Mouse (Mus musculus) myocyte (in vitro differentiated cells): ENCODE data around the gene Alpk3. TPM values are rescaled to one million over a fixed set of nuclear protein-coding genes. Genes with fewer than 3 reads are reported as not detected.

Experiments used
- H3K27me3 ChIP-seq: one replicate; pipeline ENCODE4 v1.6.1; 2011; ENCODE audit not compliant: control insufficient read depth, insufficient read depth, insufficient read length
- H3K36me3 ChIP-seq: one replicate; pipeline ENCODE4 v1.6.1; 2011; ENCODE audit not compliant: control insufficient read depth, insufficient read depth
- H3K4me2 ChIP-seq: one replicate; pipeline ENCODE4 v1.6.1; 2011; ENCODE audit warnings: low read depth, control low read depth
- H3K4me3 ChIP-seq: one replicate; pipeline ENCODE4 v1.5.1; 2011; ENCODE audit warnings: mild to moderate bottlenecking, control low read depth, moderate library complexity
- H3K79me2 ChIP-seq: one replicate; pipeline ENCODE4 v1.6.1; 2011; ENCODE audit not compliant: control insufficient read depth, insufficient read depth
- H3ac ChIP-seq: one replicate; pipeline ENCODE4 v1.6.1; 2011; ENCODE audit not compliant: control insufficient read depth, insufficient read length
- CEBPB ChIP-seq: IDR thresholded peaks from 2 replicates; pipeline ENCODE4 v1.6.1; 2011; ENCODE audit warnings: mild to moderate bottlenecking, moderate library complexity; ENCODE audit not compliant: poor library complexity, insufficient read depth, severe bottlenecking
- E2F4 ChIP-seq: IDR thresholded peaks from one replicate; pipeline ENCODE4 v1.6.1; 2011; ENCODE audit warnings: mild to moderate bottlenecking, control low read depth, moderate library complexity; ENCODE audit not compliant: insufficient read depth
- MAX ChIP-seq: IDR thresholded peaks from one replicate; pipeline ENCODE4 v1.6.1; 2011; ENCODE audit warnings: low read depth, mild to moderate bottlenecking, control low read depth
- MYOD1 ChIP-seq, 3 experiments: IDR thresholded peaks; one replicate each; pipeline ENCODE4 v1.6.1; 2011; ENCODE audit warnings: control low read depth in 2 of 3, low read depth in 2 of 3, mild to moderate bottlenecking in 2 of 3, moderate library complexity in 1 of 3; ENCODE audit not compliant: insufficient read length in 2 of 3, control insufficient read depth in 1 of 3
- MYOG ChIP-seq, 3 experiments: IDR thresholded peaks; one replicate each; pipeline ENCODE4 v1.6.1; 2011; ENCODE audit warnings: control low read depth in 2 of 3, low read depth in 2 of 3, mild to moderate bottlenecking in 2 of 3; ENCODE audit not compliant: insufficient read length in 2 of 3, control insufficient read depth in 1 of 3, insufficient read depth in 1 of 3
- POLR2A ChIP-seq: IDR thresholded peaks from one replicate; pipeline ENCODE4 v1.6.1; 2011; ENCODE audit warnings: low read depth, mild to moderate bottlenecking, control low read depth, moderate library complexity; ENCODE audit not compliant: insufficient read length
- POLR2AphosphoS2 ChIP-seq: IDR thresholded peaks from one replicate; pipeline ENCODE4 v1.6.1; 2011; ENCODE audit warnings: low read depth, control low read depth; ENCODE audit not compliant: insufficient read length
- REST ChIP-seq: IDR thresholded peaks from one replicate; pipeline ENCODE4 v1.6.1; 2011; ENCODE audit warnings: mild to moderate bottlenecking, control low read depth, moderate library complexity; ENCODE audit not compliant: insufficient read depth, insufficient read length
- SRF ChIP-seq: IDR thresholded peaks from one replicate; pipeline ENCODE4 v1.6.1; 2011; ENCODE audit warnings: low read depth; ENCODE audit not compliant: control insufficient read depth, insufficient read length
- TCF12 ChIP-seq: IDR thresholded peaks from one replicate; pipeline ENCODE4 v1.6.1; 2011; ENCODE audit warnings: mild to moderate bottlenecking, control low read depth; ENCODE audit not compliant: poor library complexity, insufficient read depth, severe bottlenecking
- TCF3 ChIP-seq: IDR thresholded peaks from one replicate; pipeline ENCODE4 v1.6.1; 2011; ENCODE audit warnings: low read depth, control low read depth; ENCODE audit not compliant: insufficient read length
- USF1 ChIP-seq: IDR thresholded peaks from one replicate; pipeline ENCODE4 v1.6.1; 2011; ENCODE audit warnings: low read depth, mild to moderate bottlenecking, control low read depth, moderate library complexity
- polyA plus RNA-seq: library from polyadenylated mRNA; unstranded; fragments of >200 nt; fragmentation: generic; extraction: Trizol; gene quantifications from one replicate; pipeline ENCODE4 v1.2.1, GENCODE M21; 2012; ENCODE audit warnings: missing spikeins

The Alpk3 gene
- polyA plus RNA-seq, 1 experiment: 22.4 TPM

- Histone ChIP-seq H3K79me2 (no peaks in the 10 kb centered on the region), H3K27me3 (peaks cover 21% of the 10 kb centered on the region), H3ac (no peak overlapping the region), H3K4me3 (no peak overlapping the region), H3K4me2 (no peak overlapping the region), H3K36me3 (no peaks in the 10 kb centered on the region)
- TF ChIP-seq REST (no peak), POLR2AphosphoS2 (no peak), POLR2A (no peak), CEBPB (no peak)
Observed at GRCm38 (mm10) chr7:81110791-81111190, 53.4 kb downstream of the Alpk3 start.

GRCm38 (mm10) chr7:81111729-81112128 lies 54.3 kb downstream of the Alpk3 start:
- Histone ChIP-seq H3K79me2 (no peaks in the 10 kb centered on the region), H3K4me2 (no peak overlapping the region), H3K4me3 (no peak overlapping the region), H3K27me3 (peaks cover 30% of the 10 kb centered on the region), H3K36me3 (no peaks in the 10 kb centered on the region), H3ac (no peak overlapping the region)
- TF ChIP-seq MYOG (IDR thresholded peaks at IDR 0.05; ENCODE audit: control insufficient read depth in 1 of 3, insufficient read depth in 1 of 3, insufficient read length in 2 of 3, low read depth in 2 of 3) (no peak), USF1 (no peak), POLR2A (no peak), TCF12 (no peak), CEBPB (no peak), REST (no peak), E2F4 (no peak)

DNA sequence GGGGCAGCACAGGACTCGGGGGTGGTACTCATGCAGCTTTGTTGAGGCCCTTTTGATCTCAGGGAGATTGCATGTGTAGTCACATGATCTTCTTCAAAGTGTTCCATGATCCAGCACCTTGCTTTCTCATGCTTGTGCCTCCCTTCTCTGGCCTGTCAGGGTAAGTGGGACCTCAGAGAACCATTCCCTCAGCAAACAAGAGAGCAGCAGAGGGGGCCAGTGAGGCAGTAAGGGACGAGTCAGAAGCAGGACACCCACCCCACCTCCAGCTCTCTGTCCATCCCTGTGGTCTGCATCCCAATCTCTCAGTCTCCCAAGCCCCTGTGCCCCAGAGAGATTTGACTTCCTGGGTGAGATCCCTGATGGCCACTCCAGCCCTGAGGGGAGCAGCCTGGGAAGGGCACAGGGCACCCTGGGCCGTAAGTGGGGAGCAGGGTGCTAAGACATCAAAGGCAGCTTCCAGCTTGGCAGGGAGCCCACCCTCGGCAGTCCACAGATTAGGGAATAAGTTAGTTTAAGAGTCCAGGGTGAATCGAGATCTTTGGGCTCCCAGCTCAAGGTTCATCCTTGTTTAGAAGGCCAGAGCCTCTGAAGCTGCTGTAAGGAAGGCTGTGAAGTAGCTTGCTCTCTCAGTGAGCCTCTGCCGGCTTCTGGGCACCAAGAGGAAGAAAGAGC lies 55.4 kb downstream of the Alpk3 start:
- TF ChIP-seq TCF12: no peak
- TF ChIP-seq MYOG (IDR thresholded peaks at IDR 0.05; ENCODE audit: control insufficient read depth in 1 of 3, insufficient read depth in 1 of 3, insufficient read length in 2 of 3, low read depth in 2 of 3): no peak
- TF ChIP-seq SRF: no peak
- no peak for TF ChIP-seq TCF3
- no peak for TF ChIP-seq E2F4
- TF ChIP-seq POLR2A: no peak
- no peak for TF ChIP-seq USF1
- TF ChIP-seq MAX: no peak
- TF ChIP-seq CEBPB: no peak
- no peak for TF ChIP-seq MYOD1 (IDR thresholded peaks at IDR 0.05; ENCODE audit: control insufficient read depth in 1 of 3, insufficient read length in 2 of 3, low read depth in 2 of 3)
- no peak for TF ChIP-seq POLR2AphosphoS2
- H3K79me2 ChIP-seq: no peaks in the 10 kb centered on the region
- H3ac ChIP-seq: no peak overlapping the region
- H3K36me3 ChIP-seq: no peaks in the 10 kb centered on the region
- no peak overlapping the region for H3K4me3 ChIP-seq
- H3K4me2 ChIP-seq: no peak overlapping the region
- peaks cover 36% of the 10 kb centered on the region for H3K27me3 ChIP-seq

DNA sequence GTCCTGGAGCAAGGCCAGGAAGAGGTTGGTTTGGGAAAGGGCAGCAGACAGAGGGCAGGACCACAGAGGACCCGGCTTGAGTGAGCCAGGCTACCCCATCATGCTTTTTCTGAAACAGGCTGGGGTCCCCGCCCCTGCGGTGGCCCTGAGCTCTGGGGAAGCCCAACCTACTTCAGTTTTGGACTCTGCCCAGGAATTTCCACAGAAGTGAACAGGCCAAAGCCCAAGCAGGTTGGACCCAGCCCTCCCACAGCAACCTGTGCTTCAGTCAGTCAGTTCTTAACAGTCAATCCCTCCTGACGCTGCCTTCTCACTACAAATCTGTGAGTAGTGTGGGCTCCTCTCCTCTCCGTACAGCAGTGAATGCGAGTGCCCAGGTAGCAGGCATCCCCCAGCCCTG lies 57.2 kb downstream of the Alpk3 start, which contains the start of gene Slc28a1:
Slc28a1 (plus strand) TSS at position 245 of the 400 bp plus-strand sequence.
- no peak within 1 kb of the TSS for H3K4me2 ChIP-seq
- H3K4me3 ChIP-seq: no peak within 1 kb of the TSS
- no peak within 1 kb of the TSS for H3ac ChIP-seq
- no peak for TF ChIP-seq SRF
- TF ChIP-seq TCF12: no peak
- no peak for TF ChIP-seq E2F4
- no peak for TF ChIP-seq CEBPB
- TF ChIP-seq MYOG (IDR thresholded peaks at IDR 0.05; ENCODE audit: control insufficient read depth in 1 of 3, insufficient read depth in 1 of 3, insufficient read length in 2 of 3, low read depth in 2 of 3): no peak
- no peak for TF ChIP-seq POLR2AphosphoS2
- no peak for TF ChIP-seq USF1
- TF ChIP-seq MAX: no peak
- no peak for TF ChIP-seq MYOD1 (IDR thresholded peaks at IDR 0.05; ENCODE audit: control insufficient read depth in 1 of 3, insufficient read length in 2 of 3, low read depth in 2 of 3)
- TF ChIP-seq REST: no peak
- H3K36me3 ChIP-seq: no peaks in the 10 kb centered on the region
- peaks cover 36% of the 10 kb centered on the region for H3K27me3 ChIP-seq
- no peaks in the 10 kb centered on the region for H3K79me2 ChIP-seq

DNA sequence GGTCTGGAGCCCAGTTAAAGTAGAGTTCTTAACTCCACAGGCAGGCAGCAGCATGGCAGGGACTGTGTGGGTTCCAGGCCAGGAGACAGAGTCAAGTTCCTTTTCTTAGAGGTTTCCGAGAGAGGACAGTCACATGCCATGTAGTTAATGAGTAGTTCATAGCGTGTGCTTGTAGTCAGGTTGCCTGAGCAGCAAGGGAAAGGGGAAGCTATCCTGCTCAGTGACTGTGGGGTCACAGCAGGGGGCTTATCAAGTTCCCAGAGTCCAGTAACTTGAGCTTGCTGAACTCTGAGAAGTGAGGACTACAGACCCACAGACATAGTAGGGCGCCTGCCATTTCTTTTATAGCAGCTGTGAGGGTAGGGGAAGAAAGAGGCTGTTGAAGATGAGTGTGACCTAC lies 63.7 kb downstream of the Alpk3 start:
- TF ChIP-seq POLR2AphosphoS2 (no peak), TCF3 (no peak)
- no peak overlapping the region for H3K4me3 ChIP-seq
- no peaks in the 10 kb centered on the region for H3K36me3 ChIP-seq
- no peaks in the 10 kb centered on the region for H3K79me2 ChIP-seq
- H3K4me2 ChIP-seq: no peak overlapping the region
- H3K27me3 ChIP-seq: peaks cover 12% of the 10 kb centered on the region
- no peak overlapping the region for H3ac ChIP-seq

DNA sequence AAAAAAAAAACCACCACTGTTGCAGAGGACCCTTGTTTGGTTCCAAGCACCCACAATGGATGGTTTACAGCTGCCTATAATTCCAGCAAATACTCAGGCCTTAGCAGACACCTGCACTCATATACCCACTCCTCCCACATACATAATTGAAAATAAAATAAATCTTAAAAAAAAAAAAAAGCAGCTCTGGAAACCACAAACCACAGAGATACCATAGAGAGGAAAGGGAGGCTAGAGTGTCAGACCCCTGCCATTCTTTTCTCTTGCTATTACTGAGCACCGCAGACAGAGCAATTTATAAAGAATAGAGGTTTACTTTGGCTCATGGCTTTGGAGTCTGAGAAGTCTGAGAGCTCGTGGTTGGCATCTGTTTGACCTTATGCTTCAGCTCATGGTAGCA lies 65.4 kb downstream of the Alpk3 start:
- H3ac ChIP-seq: no peak overlapping the region
- H3K79me2 ChIP-seq: no peaks in the 10 kb centered on the region
- TF ChIP-seq MAX: no peak
- TF ChIP-seq TCF12: no peak
- TF ChIP-seq POLR2A: no peak
- no peak for TF ChIP-seq REST
- no peak for TF ChIP-seq CEBPB
- TF ChIP-seq POLR2AphosphoS2: no peak
- TF ChIP-seq TCF3: no peak
- no peak for TF ChIP-seq MYOD1 (IDR thresholded peaks at IDR 0.05; ENCODE audit: control insufficient read depth in 1 of 3, insufficient read length in 2 of 3, low read depth in 2 of 3)
- TF ChIP-seq SRF: no peak
- no peak for TF ChIP-seq E2F4
- no peak for TF ChIP-seq MYOG (IDR thresholded peaks at IDR 0.05; ENCODE audit: control insufficient read depth in 1 of 3, insufficient read depth in 1 of 3, insufficient read length in 2 of 3, low read depth in 2 of 3)
- no peak for TF ChIP-seq USF1
- H3K4me2 ChIP-seq: no peak overlapping the region
- no peaks in the 10 kb centered on the region for H3K36me3 ChIP-seq
- no peak overlapping the region for H3K4me3 ChIP-seq
- H3K27me3 ChIP-seq: no peaks in the 10 kb centered on the region
